Mouse (Mus musculus) right cerebral cortex, postnatal 14 days (tissue): ENCODE data around the gene Syde1.
A peak's percentile ranks its signal among the peaks of the same experiment; 100 is the strongest.

Experiments
- DNase-seq: peaks from one replicate; pipeline ENCODE4 v3.0.0; 2022

The Syde1 gene

DNA sequence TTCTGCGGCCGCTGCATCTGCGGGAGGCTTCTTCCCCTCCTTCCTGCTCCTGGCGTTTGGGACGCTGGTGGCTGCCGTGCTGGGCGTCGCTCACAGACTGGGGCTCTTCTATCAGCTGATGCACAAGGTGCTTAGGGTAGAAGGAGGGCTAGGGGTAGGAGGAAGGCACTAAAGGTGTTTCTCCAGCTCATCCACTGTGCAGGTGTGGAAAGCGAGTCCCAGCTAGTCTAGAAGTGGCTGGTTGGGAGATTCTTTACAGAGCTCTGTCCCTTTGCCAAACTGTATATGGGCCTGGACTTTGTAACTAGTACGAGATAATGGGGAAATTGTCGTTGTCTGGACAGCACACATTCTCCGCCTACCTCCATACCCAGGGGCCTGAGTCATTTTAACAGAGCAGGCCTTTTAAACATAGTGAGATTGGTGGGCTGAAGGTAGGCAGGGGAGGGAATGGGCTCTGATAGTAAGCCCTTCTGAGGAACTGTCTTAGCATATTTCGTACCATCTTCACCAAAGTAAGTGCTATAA is 16.6 kb downstream of the Syde1 start:
- no peak for DNase-seq

DNA sequence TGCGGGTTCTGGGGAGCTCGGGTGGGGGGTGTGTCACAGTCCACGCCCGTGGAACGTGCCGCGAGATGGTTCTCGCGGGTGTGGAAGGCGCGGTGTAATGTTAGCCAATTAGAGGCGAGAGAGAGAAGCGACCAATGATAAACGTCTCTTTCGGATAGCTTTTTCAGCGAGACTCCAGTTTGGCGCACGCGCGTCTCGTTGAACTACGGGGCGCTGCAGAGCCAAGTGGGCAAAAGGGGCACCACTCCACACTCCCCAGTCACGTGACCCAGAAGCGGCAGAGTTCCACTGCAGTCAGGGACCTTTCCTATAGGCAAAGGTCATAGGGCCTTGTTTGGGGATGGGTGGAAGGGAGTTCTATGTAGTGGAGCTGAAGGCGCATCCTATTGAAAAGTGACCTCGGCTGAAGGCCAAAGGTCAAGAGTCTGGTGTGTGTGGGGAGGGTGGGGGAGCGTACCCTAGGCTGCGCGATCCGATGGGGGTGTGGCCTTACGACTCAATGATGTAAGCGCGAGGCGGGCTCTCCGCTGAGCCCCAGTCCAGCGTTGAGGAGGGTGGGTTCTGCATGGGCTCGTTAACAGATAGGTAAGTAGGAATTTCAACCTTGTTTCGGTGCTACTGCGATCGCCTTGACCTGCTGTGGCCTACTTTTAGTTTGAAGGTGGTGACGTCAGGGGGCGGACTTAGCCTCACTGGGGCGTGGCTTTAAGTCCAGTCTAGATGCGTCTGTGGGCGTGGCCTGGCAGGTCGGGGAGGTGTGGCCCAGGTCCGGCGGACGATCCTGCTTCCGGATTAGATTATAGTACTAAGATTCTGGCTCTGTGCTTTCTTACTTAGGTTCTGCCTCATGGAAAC is 17.3 kb downstream of the Syde1 start, which contains the start of gene Ilvbl:
Gene Ilvbl (plus strand): TSS at position 97 of the 855 bp plus-strand sequence.
- peak; percentile 91 for DNase-seq

DNA sequence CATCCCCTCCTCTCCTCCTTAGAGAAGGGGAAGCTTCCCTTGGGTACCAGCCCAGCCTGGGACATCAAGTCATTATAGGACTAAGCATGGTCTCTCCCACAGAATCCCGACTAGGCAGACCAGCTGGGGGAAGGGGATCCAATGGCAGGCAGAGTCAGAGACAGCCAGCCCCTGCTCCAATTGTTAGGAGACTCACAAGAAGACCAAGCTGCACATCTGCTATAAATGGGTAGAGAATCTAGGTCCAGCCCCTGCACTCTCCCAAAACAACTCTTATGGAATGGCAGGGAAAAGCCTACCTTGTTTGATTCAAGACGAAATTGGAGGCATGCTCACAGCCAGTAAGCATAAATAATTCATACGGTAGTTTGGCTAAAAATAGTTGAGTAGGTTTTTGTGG is 18.5 kb downstream of the Syde1 start:
- DNase-seq: no peak

DNA sequence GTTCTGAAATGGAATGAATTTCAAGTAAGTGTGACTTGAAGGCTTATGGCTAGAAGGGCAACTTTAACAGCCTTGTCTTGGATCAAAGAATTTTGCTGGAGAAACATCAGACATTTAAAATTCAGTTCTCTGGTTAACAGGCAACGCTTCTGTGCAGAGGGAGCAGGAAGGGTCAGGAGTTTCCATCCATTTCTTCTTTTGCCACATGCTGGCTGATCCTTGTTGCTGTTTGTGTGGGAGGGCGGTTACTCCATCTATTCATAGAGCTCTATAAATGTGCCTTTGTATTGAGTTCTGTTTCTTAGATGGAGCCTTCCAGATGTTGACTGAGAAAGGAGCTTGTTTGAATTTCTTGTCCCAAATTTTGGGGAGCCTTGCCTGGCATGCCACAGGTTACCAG is 20.9 kb downstream of the Syde1 start:
- DNase-seq: no peak

DNA sequence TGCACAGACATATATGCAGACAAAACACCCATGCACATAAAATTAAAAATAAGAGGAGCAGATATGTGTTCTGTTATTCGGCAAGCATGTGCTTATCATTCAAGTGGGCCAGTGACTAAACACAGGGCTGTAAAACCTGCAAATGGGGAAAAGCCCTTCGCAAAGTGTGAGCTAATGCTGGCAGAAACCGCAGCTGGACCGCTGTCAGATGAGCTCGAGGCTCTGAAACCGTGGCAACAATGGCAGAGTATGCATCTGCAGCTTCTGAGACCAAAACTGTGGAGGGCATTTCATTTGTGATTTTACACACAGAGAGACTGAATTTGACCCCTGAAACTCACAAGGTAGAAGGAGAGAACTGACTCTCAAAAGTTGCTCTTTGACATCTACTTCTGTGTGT is 21.3 kb downstream of the Syde1 start:
- DNase-seq: no peak

DNA sequence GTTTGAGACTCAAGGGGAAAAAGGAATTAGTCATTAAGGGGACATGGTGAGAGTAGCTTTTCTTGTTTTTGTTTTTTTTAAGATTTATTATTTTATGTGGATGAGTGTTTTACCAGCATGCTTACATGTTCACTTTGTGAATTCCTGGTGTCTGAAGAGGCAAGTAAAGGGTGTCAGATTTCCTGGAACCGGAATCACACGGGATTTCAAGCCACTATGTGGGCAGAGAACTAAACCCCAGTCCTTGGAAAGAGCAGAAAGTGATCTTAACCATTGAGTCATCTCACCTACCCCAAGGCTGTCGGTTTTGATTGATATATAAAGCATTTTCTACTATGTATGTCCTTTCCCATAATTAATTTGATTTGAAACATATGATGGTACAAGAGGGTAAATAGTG is 22.1 kb downstream of the Syde1 start:
- no peak for DNase-seq

DNA sequence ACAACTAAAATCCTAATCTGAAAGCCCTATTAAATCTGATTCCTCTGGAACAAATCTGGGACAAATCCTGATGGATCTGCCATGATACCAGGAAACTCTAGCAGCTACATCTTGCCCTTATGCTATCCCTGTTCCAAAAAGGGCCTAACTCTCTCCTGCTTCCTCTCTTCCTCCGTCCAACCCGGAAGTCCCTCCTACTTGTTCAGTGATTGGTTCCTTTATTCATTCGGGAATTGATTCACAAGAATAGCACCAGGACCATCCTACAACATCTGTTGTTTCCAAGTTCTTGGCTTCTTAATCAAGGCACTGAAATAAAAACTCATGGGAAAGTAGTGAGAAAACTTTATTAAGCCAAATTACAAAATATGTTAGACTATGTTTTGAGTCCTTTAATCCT is 22.6 kb downstream of the Syde1 start:
- no peak for DNase-seq

DNA sequence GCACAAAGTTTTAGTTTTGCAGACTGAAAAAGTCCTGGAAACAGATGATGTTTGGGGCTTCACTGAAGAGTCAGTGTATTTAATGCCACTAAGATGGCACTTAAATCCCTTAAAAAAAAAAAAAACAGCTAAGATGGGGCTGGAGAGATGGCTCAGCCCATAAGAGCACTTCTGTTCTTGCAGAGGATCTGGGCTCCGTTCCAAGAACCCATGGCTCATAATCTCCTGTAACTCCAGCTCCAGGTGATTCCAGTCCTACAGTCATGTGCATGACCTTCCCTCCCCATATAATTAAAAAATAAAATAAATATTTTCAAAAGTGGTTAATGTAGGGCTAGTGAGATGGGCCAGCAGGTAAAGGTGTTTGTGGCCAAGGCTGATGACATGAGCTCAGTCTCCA is 26.7 kb downstream of the Syde1 start:
- DNase-seq: no peak

DNA sequence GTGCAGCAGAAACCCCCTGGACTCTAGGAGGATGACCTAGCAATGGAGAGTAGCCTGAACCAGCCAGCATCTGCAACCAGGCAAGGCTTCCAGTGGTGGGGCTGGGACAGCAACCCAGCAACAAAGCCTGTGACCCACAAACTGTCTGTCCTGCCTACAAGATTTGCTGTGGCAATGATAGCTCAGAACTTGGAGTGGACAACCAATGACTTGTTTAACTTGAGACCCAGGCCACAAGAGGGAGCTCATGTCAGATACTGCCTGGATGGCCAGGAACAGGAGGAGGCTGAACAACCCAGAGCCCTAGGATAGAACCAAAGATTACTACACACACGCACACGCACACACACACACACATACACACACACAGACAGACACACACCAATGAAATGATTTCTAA is 50.8 kb downstream of the Syde1 start:
- no peak for DNase-seq
